Mouse (Mus musculus) brain, embryonic 14.5 days (tissue): ENCODE results near the gene Mtm1.

Experiments used
- CTCF ChIP-seq: fragments of 200-500 bp; IDR thresholded peaks from 2 replicates; pipeline ENCODE4 v1.5.1; 2012; ENCODE audit warnings: inconsistent platforms, mild to moderate bottlenecking, moderate library complexity, borderline replicate concordance; ENCODE audit not compliant: insufficient read depth, insufficient read length; ENCODE audit errors: extremely low read depth
- POLR2A ChIP-seq: fragments of 200-500 bp; IDR thresholded peaks from 2 replicates; pipeline ENCODE4 v1.6.1; 2012; ENCODE audit warnings: mild to moderate bottlenecking, inconsistent platforms, borderline replicate concordance; ENCODE audit not compliant: poor library complexity, insufficient read depth, insufficient read length, severe bottlenecking; ENCODE audit errors: extremely low read depth

DNA sequence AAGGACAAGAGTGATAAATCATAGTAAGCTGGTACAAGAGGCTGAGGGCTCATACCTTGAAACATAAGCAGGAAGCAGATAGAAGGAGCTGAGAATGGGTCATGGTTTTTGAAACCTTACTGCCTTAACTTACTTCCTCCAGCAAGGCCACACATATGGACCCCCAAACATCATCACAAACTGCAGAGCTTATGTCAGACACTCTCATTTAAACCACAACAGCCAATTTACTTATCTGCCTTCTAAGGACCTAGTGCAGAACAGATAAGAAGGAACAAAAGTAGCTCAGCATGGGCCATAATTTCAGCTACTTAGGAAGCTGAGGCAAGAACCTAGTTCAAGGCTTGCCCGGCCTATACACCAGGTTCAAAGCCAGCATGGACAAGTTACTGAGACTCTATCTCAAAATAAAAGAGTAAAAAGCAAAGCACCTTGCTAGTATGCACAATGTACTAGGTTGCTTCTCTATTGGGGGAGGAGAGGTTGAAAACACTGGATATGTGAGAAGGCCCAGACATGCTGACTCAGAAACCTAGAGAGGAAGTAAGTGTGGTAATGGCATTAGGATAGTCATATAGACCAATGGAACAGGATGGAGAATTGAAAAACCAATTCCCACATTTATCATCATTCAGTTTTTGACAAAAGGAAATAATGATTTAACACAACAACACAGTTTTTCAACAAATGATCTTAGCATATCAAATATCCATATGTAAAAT, 4.6 kb upstream of the Mtm1 start:
- TF ChIP-seq CTCF (no peak), POLR2A (no peak)
